7 mouse cellular contexts compared by ENCODE assay signal in the genomic region with DNA sequence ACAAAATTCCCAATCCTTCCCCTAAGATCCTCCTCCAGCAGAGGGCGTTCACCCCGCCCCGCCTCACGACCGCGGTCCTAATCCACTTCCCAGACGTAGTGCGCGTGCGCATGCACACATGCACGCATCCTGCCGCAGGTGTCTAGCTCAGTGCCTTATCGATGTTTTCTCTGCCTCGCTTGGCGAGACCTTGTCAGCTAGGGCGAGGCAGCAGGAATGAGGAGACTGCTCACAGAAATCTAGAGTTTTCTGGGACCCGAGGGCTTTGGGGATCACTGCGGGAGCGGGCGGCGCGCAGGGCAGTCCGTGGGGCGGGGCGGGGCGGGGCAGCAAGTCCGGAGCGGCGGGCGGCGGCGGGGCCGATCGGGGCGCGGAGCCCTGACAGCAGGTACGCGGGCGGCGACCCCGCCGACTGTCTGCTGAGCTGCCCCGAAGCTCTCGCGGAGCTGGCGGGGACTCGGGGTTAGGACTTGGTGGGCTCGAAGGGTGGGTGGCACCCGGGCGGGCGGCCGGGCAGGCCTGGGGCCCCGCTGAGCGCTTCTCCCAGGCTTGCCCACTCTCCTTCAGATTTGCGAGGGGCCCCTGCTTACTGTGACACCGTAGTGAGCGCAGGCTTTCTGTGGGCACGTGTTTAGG. TPM values are rescaled to one million over a fixed set of nuclear protein-coding genes. Genes with fewer than 3 reads are reported as not detected.
DNase-seq lines count a peak whose midpoint lies in the region; ATAC-seq and TF ChIP-seq lines count a peak whose summit lies in the region.

A gene (plus strand): TSS at position 314 of the 636 bp plus-strand sequence.

- H3K4me3 ChIP-seq in embryonic facial prominence, embryonic 12.5 days = peak within 1 kb of the TSS; percentile 92
- H3K4me3 ChIP-seq in kidney, adult 2 months (ENCODE audit: insufficient read depth, low read depth, low read length) = peak within 1 kb of the TSS; percentile 65
- H3K4me3 ChIP-seq in limb, embryonic 12.5 days (replicated peaks) = peak within 1 kb of the TSS; percentile 83
- peak within 1 kb of the TSS; percentile 65 for H3K4me3 ChIP-seq in midbrain, embryonic 15.5 days
- H3K4me3 ChIP-seq in spleen, adult 2 months (ENCODE audit: extremely low read depth, insufficient read depth, insufficient read length) = peak within 1 kb of the TSS; percentile 86

- TF ChIP-seq POLR2A in kidney, adult 2 months (IDR thresholded peaks at IDR 0.05; ENCODE audit: low read depth, low read length) = no peak
- TF ChIP-seq POLR2A in spleen, adult 2 months (IDR thresholded peaks at IDR 0.05; ENCODE audit: low read depth, low read length) = peak; percentile 16; the same call in 1 of the 2 replicates

- H3K9me3 ChIP-seq in embryonic facial prominence, embryonic 12.5 days = no peaks in the 10 kb centered on the region
- H3K9me3 ChIP-seq in limb, embryonic 12.5 days = no peaks in the 10 kb centered on the region
- no peaks in the 10 kb centered on the region for H3K9me3 ChIP-seq in midbrain, embryonic 15.5 days

- peaks cover 25% of the 10 kb centered on the region for H3K4me1 ChIP-seq in embryonic facial prominence, embryonic 12.5 days
- peaks cover 17% of the 10 kb centered on the region; the same call in 1 of the 2 replicates for H3K4me1 ChIP-seq in kidney, adult 2 months (ENCODE audit: control insufficient read depth, insufficient read depth, low read length)
- H3K4me1 ChIP-seq in limb, embryonic 12.5 days (replicated peaks) = peaks cover 34% of the 10 kb centered on the region
- peaks cover 62% of the 10 kb centered on the region for H3K4me1 ChIP-seq in midbrain, embryonic 15.5 days
- H3K4me1 ChIP-seq in spleen, adult 2 months (ENCODE audit: control insufficient read depth, insufficient read depth, insufficient read length) = peaks cover 3% of the 10 kb centered on the region; the same call in 1 of the 2 replicates

- H3K27me3 ChIP-seq in embryonic facial prominence, embryonic 12.5 days = peaks cover 20% of the 10 kb centered on the region
- H3K27me3 ChIP-seq in kidney, adult 2 months (replicated peaks; ENCODE audit: control insufficient read depth, insufficient read depth, low read length) = no peaks in the 10 kb centered on the region
- H3K27me3 ChIP-seq in limb, embryonic 12.5 days = peaks cover 26% of the 10 kb centered on the region
- peaks cover 23% of the 10 kb centered on the region for H3K27me3 ChIP-seq in midbrain, embryonic 15.5 days (replicated peaks)
- peaks cover 7% of the 10 kb centered on the region for H3K27me3 ChIP-seq in spleen, adult 2 months (ENCODE audit: control insufficient read depth, insufficient read depth, low read length)

- H3K4me2 ChIP-seq in embryonic facial prominence, embryonic 12.5 days (replicated peaks) = peak within 1 kb of the TSS; percentile 82
- H3K4me2 ChIP-seq in limb, embryonic 12.5 days = peak within 1 kb of the TSS; percentile 78
- H3K4me2 ChIP-seq in midbrain, embryonic 15.5 days = peak within 1 kb of the TSS; percentile 84

- ATAC-seq in embryonic facial prominence, embryonic 12.5 days (ENCODE audit: insufficient number of reproducible peaks, insufficient read depth, low FRiP score, low TSS enrichment) = peak; percentile 72
- peak; percentile 48; the same call in 1 of the 2 replicates for ATAC-seq in limb, embryonic 12.5 days (ENCODE audit: insufficient number of reproducible peaks, insufficient read depth, low FRiP score, low TSS enrichment, low read depth)
- ATAC-seq in midbrain, embryonic 15.5 days (replicated peaks) = peak; percentile 84

- H3K9ac ChIP-seq in embryonic facial prominence, embryonic 12.5 days = peak within 1 kb of the TSS; percentile 80
- H3K9ac ChIP-seq in limb, embryonic 12.5 days (replicated peaks) = peak within 1 kb of the TSS; percentile 89
- peak within 1 kb of the TSS; percentile 82 for H3K9ac ChIP-seq in midbrain, embryonic 15.5 days

- WGBS in embryonic facial prominence, embryonic 12.5 days = under 1% methylated on average over 53 of the region's 58 CpGs
- WGBS in kidney, adult 2 months = under 1% methylated on average over 55 of the region's 58 CpGs
- WGBS in limb, embryonic 12.5 days = under 1% methylated on average over 53 of the region's 58 CpGs
- under 1% methylated on average over 57 of the region's 58 CpGs for WGBS in midbrain, embryonic 15.5 days
- under 1% methylated on average over 58 of the region's 58 CpGs for WGBS in spleen, adult 2 months

- 0 out of 2 replicates have a peak, but pooled peaks cover 2% of the 10 kb centered on the region for H3K36me3 ChIP-seq in embryonic facial prominence, embryonic 12.5 days
- H3K36me3 ChIP-seq in kidney, adult 2 months (ENCODE audit: control insufficient read depth, insufficient read depth, low read length) = no peaks in the 10 kb centered on the region
- H3K36me3 ChIP-seq in limb, embryonic 12.5 days = no peaks in the 10 kb centered on the region
- H3K36me3 ChIP-seq in midbrain, embryonic 15.5 days (replicated peaks) = no peaks in the 10 kb centered on the region
- no peaks in the 10 kb centered on the region for H3K36me3 ChIP-seq in spleen, adult 2 months (ENCODE audit: control insufficient read depth, insufficient read depth, low read length)

- peak; percentile 95 for DNase-seq in adrenal gland, postnatal 25 days
- peak; percentile 96 to 98 for DNase-seq in heart, adult 18-20 months
- peak; percentile 96 for DNase-seq in kidney, adult 2 months
- peak; percentile 89 to 90 for DNase-seq in spleen, adult 2 months (ENCODE audit: low read depth in 1 of 2, low spot score in 2 of 2)

- peak; percentile 74 for TF ChIP-seq CTCF in kidney, adult 2 months (conservative IDR thresholded peaks at IDR 0.05; ENCODE audit: insufficient read depth, insufficient read length, low read depth, low read length)
- peak; percentile 66 for TF ChIP-seq CTCF in spleen, adult 2 months (IDR thresholded peaks at IDR 0.05; ENCODE audit: extremely low read depth, insufficient read depth, insufficient read length, insufficient replicate concordance)

- peak within 1 kb of the TSS; percentile 84 for H3K27ac ChIP-seq in embryonic facial prominence, embryonic 12.5 days
- peak within 1 kb of the TSS; percentile 98 for H3K27ac ChIP-seq in kidney, adult 2 months (ENCODE audit: insufficient read depth, low read depth, low read length)
- peak within 1 kb of the TSS; percentile 83 for H3K27ac ChIP-seq in limb, embryonic 12.5 days
- H3K27ac ChIP-seq in midbrain, embryonic 15.5 days = peak within 1 kb of the TSS; percentile 94
- H3K27ac ChIP-seq in spleen, adult 2 months (ENCODE audit: insufficient read depth, low read length) = peak within 1 kb of the TSS; percentile 86

RNA-seq across cellular contexts. Expression of the gene that starts here (rescaled TPM):
- total RNA-seq in adrenal gland, postnatal 25 days (2021) = 138 and 172 TPM in 2 replicates
- 121 and 126 TPM in 2 replicates for polyA plus RNA-seq in embryonic facial prominence, embryonic 12.5 days (2016; fragmentation: Nextera tagmentation; extraction: Ambion mirVana)
- 100 to 1,000 TPM; 130 to 133 TPM for total RNA-seq in heart, adult 18-20 months (2021)
- 93.1 and 117 TPM in 2 replicates for polyA plus RNA-seq in kidney, adult 2 months (2012; rRNA removed)
- 102 and 104 TPM in 2 replicates for polyA plus RNA-seq in limb, embryonic 12.5 days (2016; fragmentation: Nextera tagmentation; extraction: Ambion mirVana)
- 162 TPM in 2 replicates for polyA plus RNA-seq in midbrain, embryonic 15.5 days (2015; fragmentation: Nextera tagmentation; extraction: Ambion mirVana)
- polyA plus RNA-seq in spleen, adult 2 months (2012; rRNA removed) = 69.0 and 85.6 TPM in 2 replicates

Comparison
In these comparisons a context has a peak if more than half of its experiments do, and no peak if none do; other contexts are left out.
1. Peak in every context shown above with its lines: DNase-seq, ATAC-seq, H3K4me3 ChIP-seq and H3K27ac ChIP-seq.